In the genomic region with DNA sequence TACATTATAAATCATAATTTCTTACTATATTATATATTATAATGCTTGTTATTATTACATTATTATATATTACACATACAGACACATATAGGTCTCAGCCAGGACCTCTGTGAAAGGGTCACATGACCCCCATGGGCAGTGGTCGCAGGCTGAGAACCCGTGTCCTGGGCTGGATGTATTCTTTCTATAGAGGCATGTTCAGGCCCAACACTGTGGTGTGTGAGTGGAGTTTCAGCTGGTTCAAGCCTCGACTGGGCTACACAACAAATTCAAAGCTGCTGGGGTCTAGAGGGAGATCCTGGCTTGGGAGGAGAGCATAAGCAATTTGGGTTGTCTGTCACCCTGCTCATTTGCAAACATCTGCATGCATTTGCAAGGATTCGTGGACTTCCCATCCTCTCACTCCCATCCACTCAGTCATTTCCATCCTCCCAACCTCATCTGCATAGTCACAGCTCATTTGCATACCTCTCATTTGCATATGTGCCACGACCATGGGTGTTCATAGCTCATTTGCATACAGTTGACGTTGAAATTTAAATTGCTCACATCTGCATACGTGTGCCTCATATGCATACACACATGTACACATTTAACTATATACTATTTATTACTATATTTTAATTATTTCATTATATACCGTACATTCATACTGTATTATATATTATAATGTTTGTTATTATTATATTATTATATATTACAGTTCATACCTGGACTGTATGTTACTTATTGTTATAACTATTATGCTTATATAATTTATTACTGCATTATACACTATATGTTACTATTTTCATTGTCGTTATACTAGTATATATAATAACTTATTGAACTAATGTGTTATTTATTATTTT, we compare ENCODE assay signal across 11 mouse cellular contexts. TPM values are rescaled to one million over a fixed set of nuclear protein-coding genes. Genes with fewer than 3 reads are reported as not detected.
A peak's percentile ranks its signal among the peaks of the same experiment; 100 is the strongest.
DNase-seq lines count a peak whose midpoint lies in the region; ATAC-seq and TF ChIP-seq lines count a peak whose summit lies in the region.
"Had no signal": no experiment of that assay in that cellular context is flagged by ENCODE, and none has a peak within 500 bp of the region (broad histone marks: within the 10 kb centered on the region; RNA-seq: fewer than 3 reads in every experiment).

No protein-coding gene starts in this region.

- peak; percentile 92 for ATAC-seq in forebrain, embryonic 14.5 days
- ATAC-seq in limb, embryonic 11.5 days (ENCODE audit: insufficient number of reproducible peaks, low FRiP score, low TSS enrichment, low read depth): no peak
- ATAC-seq in neutrophil, adult 5-6 weeks (ENCODE audit: extremely low read depth, insufficient number of reproducible peaks, low FRiP score, poor library complexity, severe bottlenecking): peak; percentile 13; the same call in 1 of the 2 replicates

- DNase-seq in retina, postnatal 1 day: peak; percentile 59
- no peak for DNase-seq in retina, embryonic 14.5 days (ENCODE audit: low spot score)
- peak; percentile 75 for DNase-seq in forebrain, embryonic 14.5 days (ENCODE audit: low spot score)
- DNase-seq in limb, embryonic 11.5 days (ENCODE audit: low spot score): peak; percentile 35
- no peak for DNase-seq in layer of hippocampus, adult 2 months (ENCODE audit: low spot score in 2 of 2)
- no peak for DNase-seq in cerebellum, adult 11-12 months
- DNase-seq in lung, postnatal 25 days (ENCODE audit: low spot score): no peak
- DNase-seq: heart, postnatal 36 days had no signal

- WGBS in forebrain, embryonic 14.5 days: 81% methylated on average over 9 of the region's 9 CpGs
- WGBS in limb, embryonic 11.5 days: 93% methylated on average over 9 of the region's 9 CpGs

- H3K4me1 ChIP-seq in forebrain, embryonic 14.5 days (ENCODE audit: control insufficient read depth, insufficient read depth, low read length): no peaks in the 10 kb centered on the region
- no peaks in the 10 kb centered on the region for H3K4me1 ChIP-seq in limb, embryonic 11.5 days (ENCODE audit: control insufficient read depth, insufficient read depth, low read length)
- H3K4me1 ChIP-seq: liver, embryonic 15.5 days had no signal

- no peak overlapping the region for H3K4me2 ChIP-seq in forebrain, embryonic 14.5 days (ENCODE audit: low read length)
- no peak overlapping the region for H3K4me2 ChIP-seq in limb, embryonic 11.5 days (ENCODE audit: low read depth, severe bottlenecking)
- H3K4me2 ChIP-seq: liver, embryonic 15.5 days had no signal

- no peaks in the 10 kb centered on the region for H3K36me3 ChIP-seq in forebrain, embryonic 14.5 days (ENCODE audit: control insufficient read depth, insufficient read depth, low read length)
- H3K36me3 ChIP-seq in limb, embryonic 11.5 days (ENCODE audit: control insufficient read depth, insufficient read depth, low read length): no peaks in the 10 kb centered on the region; the same call in 1 of the 2 replicates

- H3K27me3 ChIP-seq in forebrain, embryonic 14.5 days (replicated peaks; ENCODE audit: control insufficient read depth, insufficient read depth, low read length): no peaks in the 10 kb centered on the region
- H3K27me3 ChIP-seq in limb, embryonic 11.5 days (ENCODE audit: control insufficient read depth, insufficient read depth, low read length): no peaks in the 10 kb centered on the region
- H3K27me3 ChIP-seq: liver, embryonic 15.5 days had no signal

- no peak overlapping the region for H3K27ac ChIP-seq in forebrain, embryonic 14.5 days (ENCODE audit: low read depth, low read length)
- H3K27ac ChIP-seq in limb, embryonic 11.5 days (replicated peaks; ENCODE audit: low read depth, low read length): no peak overlapping the region
- no peak overlapping the region for H3K27ac ChIP-seq in layer of hippocampus, adult 2 months
- H3K27ac ChIP-seq: liver, embryonic 15.5 days had no signal

- H3K4me3 ChIP-seq in forebrain, embryonic 14.5 days (ENCODE audit: low read depth, low read length): no peak overlapping the region
- no peak overlapping the region for H3K4me3 ChIP-seq in limb, embryonic 11.5 days (ENCODE audit: low read depth, low read length)
- no peak overlapping the region for H3K4me3 ChIP-seq in layer of hippocampus, adult 2 months
- H3K4me3 ChIP-seq: liver, embryonic 15.5 days had no signal

- H3K9ac ChIP-seq in forebrain, embryonic 14.5 days (ENCODE audit: low read length): no peak overlapping the region
- H3K9ac ChIP-seq in limb, embryonic 11.5 days (ENCODE audit: low read length): no peak overlapping the region
- H3K9ac ChIP-seq: liver, embryonic 15.5 days had no signal

- no peaks in the 10 kb centered on the region for H3K9me3 ChIP-seq in forebrain, embryonic 14.5 days (replicated peaks; ENCODE audit: control insufficient read depth, low read length)
- no peaks in the 10 kb centered on the region for H3K9me3 ChIP-seq in limb, embryonic 11.5 days (ENCODE audit: control insufficient read depth, low read length)
- H3K9me3 ChIP-seq: liver, embryonic 15.5 days had no signal

- TF ChIP-seq CTCF in layer of hippocampus, adult 2 months (conservative IDR thresholded peaks at IDR 0.05): no peak

RNA-seq across cellular contexts. Expression of gene Slc7a15, which starts 21.2 kb away (rescaled TPM):
- not detected in 2 replicates for polyA plus RNA-seq in forebrain, embryonic 14.5 days (2014; fragmentation: Nextera tagmentation; extraction: Ambion mirVana)
- polyA plus RNA-seq in limb, embryonic 11.5 days (2014; fragmentation: Nextera tagmentation; extraction: Ambion mirVana): not detected in 2 replicates
- total RNA-seq in neutrophil, adult 5-6 weeks (2017): not detected in 2 replicates
- not detected for total RNA-seq in layer of hippocampus, adult 2 months (2021)
- total RNA-seq: heart, postnatal 36 days; layer of hippocampus, postnatal 14 days had no signal

RNA-seq across cellular contexts. Expression of gene Pum2, which starts 53.9 kb away (rescaled TPM):
- 70.6 and 74.9 TPM in 2 replicates for polyA plus RNA-seq in forebrain, embryonic 14.5 days (2014; fragmentation: Nextera tagmentation; extraction: Ambion mirVana)
- 73.6 and 73.7 TPM in 2 replicates for polyA plus RNA-seq in limb, embryonic 11.5 days (2014; fragmentation: Nextera tagmentation; extraction: Ambion mirVana)
- total RNA-seq in neutrophil, adult 5-6 weeks (2017): 191 and 209 TPM in 2 replicates
- 100 to 1,000 TPM; 186 to 195 TPM for total RNA-seq in layer of hippocampus, adult 2 months (2021)

Comparison
In these comparisons a context has a peak if more than half of its experiments do, and no peak if none do; other contexts are left out.
1. DNase-seq: peak in retina, postnatal 1 day (single experiment), forebrain, embryonic 14.5 days (single experiment) and limb, embryonic 11.5 days (single experiment); none in retina, embryonic 14.5 days (single experiment), layer of hippocampus, adult 2 months (0 of 2), cerebellum, adult 11-12 months (single experiment) and lung, postnatal 25 days (single experiment).